Mouse (Mus musculus) neural tube, embryonic 11.5 days (tissue): ENCODE measurements around the gene Ptges3. TPM values are rescaled to one million over a fixed set of nuclear protein-coding genes. Genes with fewer than 3 reads are reported as not detected.
A peak's percentile ranks its signal among the peaks of the same experiment; 100 is the strongest.
"Not testable (repeated sequence)": the region's sequence is repeated elsewhere in the genome, so short reads cannot be mapped to it uniquely, and the experiment has no call there.

Source experiments
- ATAC-seq: fragments of 200-750 bp; cut with Nextera tagmentation; 2 replicates; pipeline ENCODE4 v1.8.0; 2017; ENCODE audit warnings: moderate number of reproducible peaks, mild to moderate bottlenecking, moderate TSS enrichment, moderate library complexity; ENCODE audit not compliant: insufficient read depth, low FRiP score, low TSS enrichment
- DNase-seq: peaks from one replicate; pipeline ENCODE4 v3.0.0-alpha.2; 2015; ENCODE audit warnings: low spot score
- H3K27ac ChIP-seq: fragments of 300-500 bp; sonication (generic); 2 replicates; pipeline ENCODE4 v1.5.1; 2014; ENCODE audit warnings: low read depth, mild to moderate bottlenecking, low read length
- H3K27me3 ChIP-seq: fragments of 300-500 bp; sonication (generic); 2 replicates; pipeline ENCODE4 v1.6.1; 2014; ENCODE audit warnings: mild to moderate bottlenecking, low read length, mixed read lengths; ENCODE audit not compliant: control insufficient read depth, insufficient read depth
- H3K36me3 ChIP-seq: fragments of 300-500 bp; sonication (generic); 2 replicates; pipeline ENCODE4 v1.6.1; 2014; ENCODE audit warnings: mild to moderate bottlenecking, low read length, moderate library complexity, mixed read lengths; ENCODE audit not compliant: control insufficient read depth, insufficient read depth
- H3K4me1 ChIP-seq: fragments of 300-500 bp; sonication (generic); 2 replicates; pipeline ENCODE4 v1.6.1; 2014; ENCODE audit warnings: low read length, mixed read lengths; ENCODE audit not compliant: control insufficient read depth, insufficient read depth
- H3K4me2 ChIP-seq: fragments of 300-500 bp; sonication (generic); 2 replicates; pipeline ENCODE4 v1.6.1; 2014; ENCODE audit warnings: low read depth, mild to moderate bottlenecking, moderate library complexity
- H3K4me3 ChIP-seq: fragments of 300-500 bp; sonication (generic); 2 replicates; pipeline ENCODE4 v1.5.1; 2014; ENCODE audit warnings: low read depth, low read length
- H3K9ac ChIP-seq: fragments of 300-500 bp; sonication (generic); 2 replicates; pipeline ENCODE4 v1.6.1; 2014; ENCODE audit warnings: mild to moderate bottlenecking, low read length
- H3K9me3 ChIP-seq: fragments of 300-500 bp; sonication (generic); 2 replicates; pipeline ENCODE4 v1.6.1; 2016; ENCODE audit warnings: low read length; ENCODE audit not compliant: control insufficient read depth
- WGBS: fragments of 180-500 bp; shearing (Covaris S2); extraction: QIAGEN DNeasy Blood & Tissue Kit; methylation state at CpG from one replicate; pipeline ENCODE4 v1.1.7; 2014; 5-methylcytosine and 5-hydroxymethylcytosine counted together
- polyA plus RNA-seq: library from polyadenylated mRNA; unstranded; fragments of >200 nt; fragmentation: Nextera tagmentation; extraction: Ambion mirVana; gene quantifications from 2 replicates; pipeline ENCODE4 v1.2.1, GENCODE M21; 2014

Gene Ptges3
- polyA plus RNA-seq, 1 experiment from 2014 or later, result 584 TPM

DNA sequence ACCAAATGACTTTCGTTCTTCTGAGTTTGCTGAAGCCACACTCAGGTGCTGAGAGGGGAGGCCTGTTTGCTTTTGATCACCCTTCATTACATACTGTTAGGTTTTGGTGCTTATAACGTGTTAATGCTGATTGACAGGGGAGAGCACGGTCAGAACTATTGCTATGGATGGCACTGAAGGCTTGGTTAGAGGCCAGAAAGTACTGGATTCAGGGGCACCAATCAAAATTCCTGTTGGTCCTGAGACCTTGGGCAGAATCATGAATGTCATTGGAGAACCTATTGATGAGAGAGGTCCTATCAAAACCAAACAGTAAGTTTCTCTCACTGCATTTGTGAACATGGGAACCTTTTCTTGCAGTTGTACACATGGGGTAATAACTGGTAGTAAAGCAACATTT lies 25.4 kb downstream of the Ptges3 start:
- DNase-seq, result no peak
- H3K9me3 ChIP-seq, result no peaks in the 10 kb centered on the region
- peaks cover 16% of the 10 kb centered on the region for H3K36me3 ChIP-seq
- H3K27me3 ChIP-seq, result no peaks in the 10 kb centered on the region
- H3K27ac ChIP-seq, result no peak overlapping the region
- peak overlapping the region; percentile 98 for H3K9ac ChIP-seq
- peak overlapping the region; percentile 66 for H3K4me2 ChIP-seq
- peaks cover 3% of the 10 kb centered on the region; the same call in 1 of the 2 replicates for H3K4me1 ChIP-seq
- peak overlapping the region; percentile 99 for H3K4me3 ChIP-seq
- 10% methylated on average over 3 of the region's 3 CpGs for WGBS
- no peak for ATAC-seq

DNA sequence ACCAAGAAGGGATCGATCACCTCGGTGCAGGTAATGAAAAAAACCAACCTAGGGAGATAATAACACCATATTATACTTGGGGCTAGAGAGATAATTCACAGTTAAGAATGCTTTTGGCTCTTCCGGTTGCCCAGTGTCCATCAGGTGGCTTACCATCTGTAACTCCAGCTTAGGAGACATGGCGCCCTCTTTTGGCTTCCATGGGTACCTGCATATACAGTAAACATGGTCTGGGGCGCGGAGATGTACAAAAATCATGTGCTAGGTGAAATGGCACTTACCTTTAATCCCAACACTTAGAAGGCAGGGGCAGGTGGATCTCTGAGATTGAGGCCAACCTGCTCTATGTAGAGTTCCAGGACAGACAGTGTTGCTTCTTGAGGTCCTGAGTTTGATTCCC lies 27.6 kb downstream of the Ptges3 start:
- DNase-seq, result peak; percentile 48
- WGBS, result 82% methylated on average over 6 of the region's 6 CpGs
- no peak overlapping the region for H3K9ac ChIP-seq
- H3K4me3 ChIP-seq, result no peak overlapping the region
- peaks cover 9% of the 10 kb centered on the region for H3K4me1 ChIP-seq
- no peak for ATAC-seq
- no peak overlapping the region for H3K27ac ChIP-seq
- no peaks in the 10 kb centered on the region for H3K27me3 ChIP-seq
- H3K36me3 ChIP-seq, result peaks cover 20% of the 10 kb centered on the region
- no peaks in the 10 kb centered on the region for H3K9me3 ChIP-seq
- H3K4me2 ChIP-seq, result no peak overlapping the region

DNA sequence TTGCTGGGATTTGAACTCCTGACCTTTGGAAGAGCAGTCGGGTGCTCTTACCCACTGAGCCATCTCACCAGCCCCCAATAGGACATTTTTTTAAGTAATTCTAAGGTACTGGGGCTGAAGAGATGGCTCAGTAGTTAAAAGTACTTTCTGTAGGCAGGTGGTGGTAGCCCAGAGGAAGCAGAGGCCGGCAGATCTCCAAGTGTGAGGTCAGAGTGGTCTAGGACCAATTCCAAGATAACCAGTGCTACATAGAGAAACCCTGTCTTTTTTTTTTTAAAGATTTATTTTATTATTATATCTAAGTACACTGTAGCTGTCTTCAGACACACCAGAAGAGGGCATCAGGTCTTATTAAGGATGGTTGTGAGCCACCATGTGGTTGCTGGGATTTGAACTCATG lies 28.5 kb downstream of the Ptges3 start:
- WGBS, result 80% methylated on average over 2 of the region's 2 CpGs
- ATAC-seq, result not testable (repeated sequence)

DNA sequence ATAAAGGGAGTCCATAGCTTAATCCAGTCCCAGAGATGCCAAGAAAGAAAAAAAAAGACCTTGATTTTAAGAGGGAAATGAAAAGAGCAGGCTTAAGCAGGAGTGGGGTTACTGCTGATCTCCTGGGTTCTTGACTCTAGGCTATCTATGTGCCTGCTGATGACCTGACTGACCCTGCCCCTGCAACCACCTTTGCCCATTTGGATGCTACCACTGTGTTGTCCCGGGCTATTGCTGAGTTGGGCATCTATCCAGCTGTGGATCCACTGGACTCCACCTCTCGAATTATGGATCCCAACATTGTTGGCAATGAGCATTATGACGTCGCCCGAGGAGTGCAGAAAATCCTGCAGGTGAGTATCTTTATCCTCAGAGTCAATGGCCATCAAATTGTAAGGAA lies 29.4 kb downstream of the Ptges3 start:
- no peak overlapping the region for H3K27ac ChIP-seq
- peaks cover 17% of the 10 kb centered on the region for H3K4me1 ChIP-seq
- H3K9me3 ChIP-seq, result no peaks in the 10 kb centered on the region
- no peak overlapping the region for H3K4me2 ChIP-seq
- peaks cover 20% of the 10 kb centered on the region for H3K36me3 ChIP-seq
- DNase-seq (no peak), ATAC-seq (no peak)
- no peak overlapping the region for H3K9ac ChIP-seq
- H3K27me3 ChIP-seq, result no peaks in the 10 kb centered on the region
- WGBS, result 94% methylated on average over 5 of the region's 5 CpGs
- no peak overlapping the region for H3K4me3 ChIP-seq

More for the DNA sequence above, 28.5 kb downstream of the Ptges3 start:
- DNase-seq, H3K9me3 ChIP-seq, H3K4me3 ChIP-seq, H3K4me2 ChIP-seq, H3K27me3 ChIP-seq, H3K9ac ChIP-seq, H3K27ac ChIP-seq: not testable (repeated sequence)
- H3K4me1 ChIP-seq, result peaks cover 17% of the 10 kb centered on the region
- peaks cover 20% of the 10 kb centered on the region for H3K36me3 ChIP-seq

DNA sequence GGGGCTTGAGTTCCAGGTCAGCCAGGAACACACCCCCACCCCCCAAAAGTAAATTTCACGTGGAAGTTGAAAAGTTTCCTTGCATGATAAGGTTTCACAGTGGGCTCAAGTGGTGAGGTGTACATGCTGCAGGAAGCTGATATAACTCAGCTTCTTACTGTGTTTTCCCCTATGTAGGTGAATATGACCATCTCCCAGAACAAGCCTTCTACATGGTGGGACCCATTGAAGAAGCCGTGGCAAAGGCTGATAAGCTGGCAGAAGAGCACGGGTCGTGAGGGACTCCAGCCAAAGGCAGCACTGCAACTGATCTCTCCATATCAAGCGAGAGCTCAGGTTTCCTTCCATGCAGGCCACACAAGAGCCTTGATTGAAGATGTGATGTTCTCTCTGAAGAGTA lies 31.1 kb downstream of the Ptges3 start:
- H3K27me3 ChIP-seq, result no peaks in the 10 kb centered on the region
- no peaks in the 10 kb centered on the region for H3K9me3 ChIP-seq
- no peak overlapping the region for H3K4me2 ChIP-seq
- no peak overlapping the region for H3K4me3 ChIP-seq
- peaks cover 31% of the 10 kb centered on the region for H3K4me1 ChIP-seq
- H3K9ac ChIP-seq, result no peak overlapping the region
- DNase-seq, result no peak
- ATAC-seq, result no peak
- H3K36me3 ChIP-seq, result peaks cover 20% of the 10 kb centered on the region
- 80% methylated on average over 5 of the region's 5 CpGs for WGBS
- H3K27ac ChIP-seq, result no peak overlapping the region

DNA sequence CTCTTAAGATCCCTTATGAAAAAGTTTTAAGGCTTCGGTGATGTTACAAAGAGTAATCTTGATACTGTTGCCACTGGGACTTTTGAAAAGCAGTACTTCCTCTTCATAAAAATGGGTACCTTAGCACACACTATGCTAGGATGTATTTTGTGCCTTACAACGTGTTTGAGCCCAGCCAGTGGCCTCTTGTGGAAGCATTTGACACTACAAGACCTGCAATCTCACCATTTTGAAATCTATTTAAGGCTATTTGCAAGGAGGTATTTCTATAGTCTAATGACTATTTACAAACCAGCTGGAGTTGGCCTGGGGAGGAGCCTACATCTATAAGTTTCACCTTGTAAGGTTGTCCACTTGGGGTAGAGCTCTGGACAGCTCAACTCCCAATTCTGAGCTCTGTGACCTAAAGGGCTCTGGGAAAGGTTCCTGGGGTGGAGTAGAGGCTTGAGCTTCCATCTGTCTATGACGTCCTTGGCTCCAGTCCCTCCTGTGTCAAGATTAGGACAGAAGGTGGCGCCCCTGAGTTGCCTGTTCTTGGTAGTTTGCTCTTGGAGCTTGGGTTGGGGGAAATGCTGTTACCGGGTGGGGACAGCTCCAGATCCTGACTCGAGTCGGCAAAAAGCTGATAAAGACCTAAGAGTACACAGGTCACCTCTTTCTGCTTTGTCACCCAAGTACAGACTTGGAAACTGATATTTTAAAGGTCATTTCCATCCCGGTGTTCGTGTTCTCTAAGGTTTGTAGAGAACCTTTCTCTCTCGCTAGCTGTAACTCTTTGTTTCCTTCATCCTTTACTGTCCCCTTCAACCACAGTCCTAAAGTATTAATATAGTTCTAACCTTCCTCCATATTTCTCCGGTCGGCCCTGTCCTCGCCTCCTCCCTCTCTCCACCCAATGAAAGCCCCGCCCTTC lies 32.2 kb downstream of the Ptges3 start:
- Histone ChIP-seq H3K36me3 (peaks cover 20% of the 10 kb centered on the region), H3K4me3 (peak overlapping the region; percentile 82), H3K27ac (0 out of 2 replicates have a peak overlapping the region, but pooled peaks have one; percentile 20), H3K4me2 (peak overlapping the region; percentile 92), H3K27me3 (no peaks in the 10 kb centered on the region), H3K9ac (peak overlapping the region; percentile 76; the same call in 1 of the 2 replicates), H3K4me1 (peaks cover 30% of the 10 kb centered on the region), H3K9me3 (no peaks in the 10 kb centered on the region)
- DNase-seq (peak; percentile 90), ATAC-seq (peak; percentile 40)
- whole genome bisulfite sequencing, result 9% methylated on average over 14 of the region's 14 CpGs

DNA sequence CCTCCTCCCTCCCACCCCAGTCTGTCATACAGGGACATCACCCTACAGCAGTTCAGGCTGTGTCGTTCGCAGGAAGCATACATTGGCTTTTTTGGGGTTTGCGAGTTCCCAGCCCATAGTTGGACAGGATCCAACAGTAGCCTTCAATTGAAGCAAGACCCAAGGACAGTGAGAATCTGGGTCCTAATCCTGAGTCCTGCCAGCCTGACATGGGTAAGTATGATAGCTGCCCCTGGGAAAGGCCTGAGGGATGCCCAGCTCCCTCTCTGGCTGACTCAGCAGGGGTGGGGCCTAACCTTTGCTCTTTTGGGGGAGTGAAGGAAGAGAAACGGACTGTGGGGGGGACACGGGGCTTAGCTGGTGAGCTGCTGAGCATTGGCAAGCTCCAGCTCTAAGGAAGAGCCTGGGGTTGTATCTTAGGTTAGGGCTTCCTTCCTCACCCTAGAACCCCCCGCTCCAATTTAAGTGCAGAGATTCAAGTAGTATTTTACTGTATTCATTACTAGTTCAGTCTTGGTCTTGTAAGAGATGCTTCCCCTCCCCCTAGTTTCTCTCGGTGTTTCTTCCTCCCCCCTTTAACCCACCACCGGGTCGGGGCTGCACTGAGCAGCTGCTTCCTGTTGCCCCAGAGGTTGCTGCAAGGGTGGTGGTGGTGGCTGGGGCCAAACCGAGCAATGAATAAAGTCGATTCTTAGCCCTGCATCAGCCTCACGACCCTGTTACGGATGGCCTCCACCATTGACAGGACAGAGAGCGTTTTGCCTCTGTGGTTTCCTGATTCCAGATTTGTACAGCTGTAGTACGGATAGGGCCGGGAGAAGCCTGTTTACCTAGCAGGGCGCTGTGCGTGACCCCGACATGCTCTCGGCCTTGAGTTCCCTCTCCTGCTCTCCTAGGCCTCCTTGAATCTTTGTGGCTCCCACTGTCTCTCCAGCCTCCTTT lies 33.1 kb downstream of the Ptges3 start, which contains the start of gene Baz2a:
TSS of gene Baz2a (plus strand) at position 14 of the 942 bp plus-strand sequence.
- Histone ChIP-seq H3K27ac (peak within 1 kb of the TSS; percentile 88), H3K4me1 (peaks cover 34% of the 10 kb centered on the region), H3K4me3 (peak within 1 kb of the TSS; percentile 82), H3K9ac (peak within 1 kb of the TSS; percentile 76), H3K4me2 (peak within 1 kb of the TSS; percentile 92), H3K27me3 (no peaks in the 10 kb centered on the region), H3K9me3 (no peaks in the 10 kb centered on the region), H3K36me3 (peaks cover 15% of the 10 kb centered on the region)
- DNase-seq, result peak; percentile 52
- peak; percentile 0; the same call in 1 of the 2 replicates for ATAC-seq
- 1% methylated on average over 20 of the region's 20 CpGs for WGBS
